In the genomic region with DNA sequence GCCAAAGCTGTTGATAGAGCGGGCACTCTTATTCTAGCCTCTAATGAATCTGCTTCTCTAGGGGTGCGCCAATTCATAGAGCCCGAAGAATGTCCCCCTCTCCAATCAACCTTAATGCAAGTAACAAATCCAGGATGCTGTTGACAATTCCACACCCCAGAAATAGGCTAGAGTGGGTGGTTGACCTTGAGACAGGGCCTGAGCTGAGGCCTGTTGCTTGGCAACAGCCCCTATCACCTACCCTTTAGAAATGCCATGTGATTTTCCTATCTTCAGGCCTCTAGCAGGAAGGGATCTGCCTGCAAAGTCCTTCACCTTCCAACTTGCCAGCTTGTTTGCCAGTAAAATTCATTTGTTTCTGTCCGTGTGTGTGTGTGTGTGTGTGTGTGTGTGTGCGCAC, we compare ENCODE assay signal across 24 mouse cellular contexts.
DNase-seq lines count a peak whose midpoint lies in the region; ATAC-seq lines count a peak whose summit lies in the region.
"Had no signal": no experiment of that assay in that cellular context is flagged by ENCODE, and none has a peak within 500 bp of the region (broad histone marks: within the 10 kb centered on the region; RNA-seq: fewer than 3 reads in every experiment).

No protein-coding gene starts in this region.

- H3K27me3 ChIP-seq in heart, embryonic 12.5 days (replicated peaks): 0 out of 2 replicates have a peak, but pooled peaks cover 3% of the 10 kb centered on the region
- no peaks in the 10 kb centered on the region for H3K27me3 ChIP-seq in heart, embryonic 13.5 days (replicated peaks)
- H3K27me3 ChIP-seq: neural tube, embryonic 13.5 days; stomach, embryonic 15.5 days had no signal

- 0 out of 2 replicates have a peak overlapping the region, but pooled peaks have one; percentile 5 for H3K4me2 ChIP-seq in heart, embryonic 12.5 days
- peak overlapping the region; percentile 41 for H3K4me2 ChIP-seq in heart, embryonic 13.5 days
- H3K4me2 ChIP-seq: neural tube, embryonic 13.5 days; stomach, embryonic 15.5 days had no signal

- H3K36me3 ChIP-seq in heart, embryonic 12.5 days: no peaks in the 10 kb centered on the region
- no peaks in the 10 kb centered on the region for H3K36me3 ChIP-seq in heart, embryonic 13.5 days
- H3K36me3 ChIP-seq: forebrain, embryonic 10.5 days; neural tube, embryonic 13.5 days; stomach, embryonic 15.5 days had no signal

- peak; percentile 30 for DNase-seq in adrenal gland, adult 2 months
- DNase-seq in adrenal gland, postnatal 4 days (ENCODE audit: low spot score in 2 of 2): no peak
- DNase-seq in heart, postnatal 25 days (ENCODE audit: low spot score): no peak
- DNase-seq in heart, postnatal 4 days: peak; percentile 30
- no peak for DNase-seq in cerebellum, postnatal 4 days (ENCODE audit: low spot score in 2 of 2)
- DNase-seq: cerebellum, adult 11-12 months; cerebellum, postnatal 10 days; gastrocnemius, postnatal 25 days; kidney, adult 9 months; kidney, postnatal 14 days; layer of hippocampus, postnatal 36 days; right cerebral cortex, postnatal 4 days; thymus, postnatal 25 days had no signal

- peaks cover 18% of the 10 kb centered on the region for H3K4me1 ChIP-seq in heart, embryonic 12.5 days (replicated peaks)
- H3K4me1 ChIP-seq in heart, embryonic 13.5 days: peaks cover 27% of the 10 kb centered on the region
- H3K4me1 ChIP-seq: neural tube, embryonic 13.5 days; stomach, embryonic 15.5 days had no signal

- ATAC-seq in heart, embryonic 12.5 days (ENCODE audit: insufficient number of reproducible peaks, low FRiP score): peak; percentile 64
- ATAC-seq in heart, embryonic 13.5 days (ENCODE audit: extremely low read depth, insufficient number of reproducible peaks, low FRiP score, low TSS enrichment): no peak; the same call in 1 of the 2 replicates
- ATAC-seq: hindbrain, postnatal 0 days; intestine, embryonic 16.5 days; lung, postnatal 0 days; midbrain, embryonic 16.5 days had no signal

- H3K27ac ChIP-seq in heart, embryonic 12.5 days (ENCODE audit: poor library complexity, severe bottlenecking): peak overlapping the region; percentile 69
- peak overlapping the region; percentile 71 for H3K27ac ChIP-seq in heart, embryonic 13.5 days (replicated peaks)
- H3K27ac ChIP-seq: forebrain, embryonic 10.5 days; hindbrain, postnatal 0 days; macrophage; neural tube, embryonic 13.5 days; stomach, embryonic 15.5 days had no signal

- intact Hi-C loops in heart, postnatal 25 days (cut with DNase I): loop anchor here (5.0 kb wide), 2 partner anchors 69 to 139 kb away; a partner anchor contains a TSS

- no peak overlapping the region for H3K9ac ChIP-seq in heart, embryonic 12.5 days
- H3K9ac ChIP-seq in heart, embryonic 13.5 days: no peak overlapping the region
- H3K9ac ChIP-seq: neural tube, embryonic 13.5 days; stomach, embryonic 15.5 days had no signal

- 68% methylated on average over 5 of the region's 5 CpGs for WGBS in heart, embryonic 12.5 days
- WGBS in heart, embryonic 13.5 days: 64% methylated on average over 5 of the region's 5 CpGs

- H3K9me3 ChIP-seq in heart, embryonic 12.5 days (replicated peaks): 0 out of 2 replicates have a peak, but pooled peaks cover 3% of the 10 kb centered on the region
- no peaks in the 10 kb centered on the region for H3K9me3 ChIP-seq in heart, embryonic 13.5 days
- H3K9me3 ChIP-seq: forebrain, embryonic 10.5 days; neural tube, embryonic 13.5 days; stomach, embryonic 15.5 days had no signal

- H3K4me3 ChIP-seq in heart, embryonic 12.5 days: no peak overlapping the region
- H3K4me3 ChIP-seq in heart, embryonic 13.5 days: no peak overlapping the region
- H3K4me3 ChIP-seq: forebrain, embryonic 10.5 days; myocyte; neural tube, embryonic 13.5 days; stomach, embryonic 15.5 days had no signal

Comparison
In these comparisons a context has a peak if more than half of its experiments do, and no peak if none do; other contexts are left out.
1. DNase-seq: peak in adrenal gland, adult 2 months (single experiment) and heart, postnatal 4 days (single experiment); none in adrenal gland, postnatal 4 days (0 of 2), heart, postnatal 25 days (single experiment) and cerebellum, postnatal 4 days (0 of 2).